ENCODE assay signal across 10 mouse cellular contexts in the genomic region with DNA sequence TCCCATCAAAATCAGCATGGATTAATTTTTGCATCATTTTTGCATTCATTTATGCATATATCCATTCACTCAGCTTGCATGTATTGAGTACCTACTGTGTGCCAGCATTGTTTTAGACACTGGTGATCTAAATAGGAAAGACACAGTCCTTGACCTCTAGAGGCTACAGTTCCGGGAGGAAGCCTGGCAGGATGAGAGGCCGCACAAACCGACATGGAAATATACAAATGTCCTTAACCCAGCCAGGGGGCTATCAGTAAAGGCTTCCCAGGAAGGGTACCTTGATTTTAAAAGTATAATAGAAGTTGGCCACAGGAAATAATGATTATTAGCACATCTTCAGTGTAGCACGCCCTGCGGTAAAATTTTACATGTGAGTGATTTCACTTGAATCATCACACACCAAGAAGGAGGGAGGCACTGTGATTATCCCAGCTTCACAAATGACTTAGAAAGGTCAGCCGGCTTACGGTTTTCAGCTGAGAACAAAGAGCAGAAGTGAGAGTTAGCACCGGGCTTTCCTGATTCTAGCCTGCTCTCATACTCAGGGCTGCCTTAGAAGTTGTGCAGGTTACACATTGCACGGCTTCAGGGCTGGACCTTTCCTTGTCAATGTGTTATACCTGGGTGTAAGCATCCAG. TPM values are rescaled to one million over a fixed set of nuclear protein-coding genes. Genes with fewer than 3 reads are reported as not detected.
DNase-seq lines count a peak whose midpoint lies in the region; ATAC-seq and TF ChIP-seq lines count a peak whose summit lies in the region.
"Had no signal": no experiment of that assay in that cellular context is flagged by ENCODE, and none has a peak within 500 bp of the region (broad histone marks: within the 10 kb centered on the region; RNA-seq: fewer than 3 reads in every experiment).

No protein-coding gene starts in this region.

- no peak overlapping the region for H3K4me2 ChIP-seq in kidney, postnatal 0 days (ENCODE audit: low read length)
- H3K4me2 ChIP-seq in heart, postnatal 0 days (ENCODE audit: low read depth, low read length) = no peak overlapping the region
- H3K4me2 ChIP-seq in midbrain, embryonic 13.5 days (replicated peaks) = no peak overlapping the region

- 33% methylated on average over 9 of the region's 9 CpGs for WGBS in kidney, postnatal 0 days
- WGBS in heart, postnatal 0 days = 60% methylated on average over 9 of the region's 9 CpGs
- 20% methylated on average over 9 of the region's 9 CpGs for WGBS in midbrain, embryonic 13.5 days

- H3K9me3 ChIP-seq in kidney, postnatal 0 days (replicated peaks; ENCODE audit: low read length) = no peaks in the 10 kb centered on the region
- no peaks in the 10 kb centered on the region for H3K9me3 ChIP-seq in heart, postnatal 0 days (replicated peaks; ENCODE audit: control insufficient read depth, low read length)
- no peaks in the 10 kb centered on the region for H3K9me3 ChIP-seq in midbrain, embryonic 13.5 days
- H3K9me3 ChIP-seq: liver, embryonic 15.5 days had no signal

- no peaks in the 10 kb centered on the region for H3K27me3 ChIP-seq in kidney, postnatal 0 days (ENCODE audit: insufficient read depth, low read length)
- H3K27me3 ChIP-seq in heart, postnatal 0 days (ENCODE audit: control insufficient read depth, insufficient read depth, low read length) = no peaks in the 10 kb centered on the region
- no peaks in the 10 kb centered on the region for H3K27me3 ChIP-seq in midbrain, embryonic 13.5 days
- H3K27me3 ChIP-seq: liver, embryonic 15.5 days had no signal

- no peak for ATAC-seq in kidney, postnatal 0 days (replicated peaks; ENCODE audit: low FRiP score, low read depth)
- no peak for ATAC-seq in heart, postnatal 0 days (ENCODE audit: insufficient read depth, low read depth)
- no peak for ATAC-seq in midbrain, embryonic 13.5 days

- no peak overlapping the region for H3K4me3 ChIP-seq in kidney, postnatal 0 days (replicated peaks; ENCODE audit: low read depth, low read length)
- no peak overlapping the region for H3K4me3 ChIP-seq in heart, postnatal 0 days (ENCODE audit: low read depth, low read length)
- H3K4me3 ChIP-seq in midbrain, embryonic 13.5 days (replicated peaks) = no peak overlapping the region
- H3K4me3 ChIP-seq: erythroblast, embryonic 14.5 days; liver, embryonic 15.5 days had no signal

- peaks cover 8% of the 10 kb centered on the region; the same call in 1 of the 2 replicates for H3K4me1 ChIP-seq in kidney, postnatal 0 days (replicated peaks; ENCODE audit: insufficient read depth, low read length)
- H3K4me1 ChIP-seq in heart, postnatal 0 days (ENCODE audit: control insufficient read depth, insufficient read depth) = peaks cover 10% of the 10 kb centered on the region; the same call in 1 of the 2 replicates
- H3K4me1 ChIP-seq in midbrain, embryonic 13.5 days (replicated peaks) = peaks cover 20% of the 10 kb centered on the region

- DNase-seq in kidney, postnatal 0 days (ENCODE audit: low spot score) = no peak
- DNase-seq in kidney, adult 8-10 months = no peak
- DNase-seq in embryo, embryonic 10.5 days (ENCODE audit: low spot score) = peak; percentile 54
- DNase-seq in heart, postnatal 0 days (ENCODE audit: low spot score) = no peak
- DNase-seq in spleen, postnatal 14 days (ENCODE audit: low spot score in 2 of 2) = no peak
- no peak for DNase-seq in adipocyte (ENCODE audit: low spot score)
- no peak for DNase-seq in urinary bladder, adult 18-20 months (ENCODE audit: low spot score in 2 of 2)

- no peak for TF ChIP-seq EP300 in heart, postnatal 0 days (IDR thresholded peaks at IDR 0.05; ENCODE audit: low read depth)

- no peaks in the 10 kb centered on the region for H3K36me3 ChIP-seq in kidney, postnatal 0 days (ENCODE audit: insufficient read depth, low read length)
- no peaks in the 10 kb centered on the region for H3K36me3 ChIP-seq in heart, postnatal 0 days (replicated peaks; ENCODE audit: control insufficient read depth, insufficient read depth, low read length)
- no peaks in the 10 kb centered on the region for H3K36me3 ChIP-seq in midbrain, embryonic 13.5 days
- H3K36me3 ChIP-seq: liver, embryonic 15.5 days had no signal

- H3K27ac ChIP-seq in kidney, postnatal 0 days = peak overlapping the region; percentile 78; the same call in 1 of the 2 replicates
- peak overlapping the region; percentile 90 for H3K27ac ChIP-seq in heart, postnatal 0 days (ENCODE audit: low read depth)
- H3K27ac ChIP-seq in midbrain, embryonic 13.5 days = peak overlapping the region; percentile 61; the same call in 1 of the 2 replicates

- no peak overlapping the region for H3K9ac ChIP-seq in kidney, postnatal 0 days (ENCODE audit: low read depth, low read length)
- H3K9ac ChIP-seq in heart, postnatal 0 days (replicated peaks; ENCODE audit: low read depth, low read length) = no peak overlapping the region
- no peak overlapping the region for H3K9ac ChIP-seq in midbrain, embryonic 13.5 days (replicated peaks)
- H3K9ac ChIP-seq: liver, embryonic 15.5 days had no signal

- no peak for TF ChIP-seq CTCF in kidney, postnatal 0 days (IDR thresholded peaks at IDR 0.05; ENCODE audit: low read depth)
- TF ChIP-seq CTCF in heart, postnatal 0 days (IDR thresholded peaks at IDR 0.05; ENCODE audit: low read depth) = no peak

RNA-seq across cellular contexts. Expression of gene Gm9964, which starts 11.0 kb away (rescaled TPM):
- polyA plus RNA-seq in kidney, postnatal 0 days (2015; fragmentation: Nextera tagmentation; extraction: Ambion mirVana) = not detected in 2 replicates
- not detected in 2 replicates for total RNA-seq in heart, postnatal 0 days (2014; rRNA removed; ENCODE audit: low replicate concordance)
- not detected in 2 replicates for polyA plus RNA-seq in heart, postnatal 0 days (2015; fragmentation: Nextera tagmentation; extraction: Ambion mirVana)
- not detected in 2 replicates for polyA plus RNA-seq in midbrain, embryonic 13.5 days (2015; fragmentation: Nextera tagmentation; extraction: Ambion mirVana)
- polyA plus RNA-seq: erythroblast, embryonic 14.5 days; liver, embryonic 15.5 days had no signal

RNA-seq across cellular contexts. Expression of gene Nf1, which starts 31.8 kb away (rescaled TPM):
- 8.2 and 9.5 TPM in 2 replicates for polyA plus RNA-seq in kidney, postnatal 0 days (2015; fragmentation: Nextera tagmentation; extraction: Ambion mirVana)
- 19.2 and 20.1 TPM in 2 replicates for total RNA-seq in heart, postnatal 0 days (2014; rRNA removed; ENCODE audit: low replicate concordance)
- 2.6 and 3.5 TPM in 2 replicates for polyA plus RNA-seq in heart, postnatal 0 days (2015; fragmentation: Nextera tagmentation; extraction: Ambion mirVana)
- 7.2 and 8.0 TPM in 2 replicates for polyA plus RNA-seq in midbrain, embryonic 13.5 days (2015; fragmentation: Nextera tagmentation; extraction: Ambion mirVana)

RNA-seq across cellular contexts. Expression of gene Wsb1, which starts 53.2 kb away (rescaled TPM):
- polyA plus RNA-seq in kidney, postnatal 0 days (2015; fragmentation: Nextera tagmentation; extraction: Ambion mirVana) = 265 and 274 TPM in 2 replicates
- 60.4 and 73.2 TPM in 2 replicates for total RNA-seq in heart, postnatal 0 days (2014; rRNA removed; ENCODE audit: low replicate concordance)
- polyA plus RNA-seq in heart, postnatal 0 days (2015; fragmentation: Nextera tagmentation; extraction: Ambion mirVana) = 63.9 and 64.5 TPM in 2 replicates
- polyA plus RNA-seq in midbrain, embryonic 13.5 days (2015; fragmentation: Nextera tagmentation; extraction: Ambion mirVana) = 517 and 614 TPM in 2 replicates
